Mouse (Mus musculus) neutrophil, adult 59 days (primary cell): ENCODE results near the gene Kcne1l. TPM values are rescaled to one million over a fixed set of nuclear protein-coding genes. Genes with fewer than 3 reads are reported as not detected.

ENCODE experiments used
- total RNA-seq, 2 experiments: library from RNA; stranded (reverse); gene quantifications; 1 replicate in 1 of 2; 2 replicates in 1 of 2; pipeline ENCODE4 v1.2.4; 2023

Kcne1l gene
- not detected for total RNA-seq

DNA sequence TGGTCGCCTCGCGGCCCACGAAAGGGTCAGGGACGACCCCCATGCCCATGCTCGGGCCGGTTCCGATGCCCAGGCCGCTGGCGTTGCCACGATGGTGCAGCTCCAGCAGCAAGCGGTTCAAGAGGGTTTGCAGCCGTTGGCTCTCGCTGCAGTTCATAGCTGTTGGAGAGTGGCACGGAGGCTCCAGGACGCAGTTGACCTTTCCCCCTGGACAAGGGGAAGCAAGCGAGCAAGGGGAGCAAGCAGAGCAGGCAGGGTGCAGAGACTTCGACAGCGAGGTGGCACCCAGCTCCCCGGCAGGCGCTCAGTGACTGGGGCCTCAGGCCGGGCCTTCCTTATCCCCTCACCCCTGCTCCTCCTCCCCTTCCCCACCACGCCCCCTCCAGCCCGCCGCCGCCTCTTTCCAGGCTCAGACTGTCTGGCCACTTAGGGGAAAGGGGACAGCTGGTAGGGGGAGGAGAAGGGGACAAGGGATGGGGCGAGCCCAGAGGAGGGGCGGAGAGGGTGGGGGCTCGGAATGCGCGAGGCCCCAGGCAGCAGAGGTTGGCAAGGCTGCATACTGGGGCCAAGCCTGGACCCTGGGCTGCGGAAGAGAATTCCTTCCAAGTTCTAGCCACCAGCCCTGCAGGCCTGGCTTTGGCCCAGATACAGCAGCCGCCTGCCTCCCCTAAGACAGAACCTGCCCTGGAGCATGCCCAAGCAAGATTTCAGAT, at the start of gene Kcne1l:
Gene Kcne1l, minus strand, starts transcription at position 426 of the 713 bp plus-strand sequence.

Other genes with a start within 250 kb of the Kcne1l start
- gene Gucy2f, start 109.4 kb downstream of the Kcne1l start, total RNA-seq, result under 1 TPM in 1 of 2 experiments, not detected in 1; 0.04 TPM
- 10 to 100 TPM; 17.3 to 19.5 TPM for gene Nxt2, start 79.5 kb downstream of the Kcne1l start, total RNA-seq
- 10 to 100 TPM; 13.7 to 15.5 TPM for gene Acsl4, start 84.2 kb upstream of the Kcne1l start, total RNA-seq